Mouse (Mus musculus) gastrocnemius, postnatal 14 days (tissue): Measurements from ENCODE around the gene Ptgs1. TPM values are rescaled to one million over a fixed set of nuclear protein-coding genes. Genes with fewer than 3 reads are reported as not detected.

ENCODE experiments used
- total RNA-seq, 2 experiments: library from RNA; stranded (reverse); gene quantifications; 2 replicates each; pipeline ENCODE4 v1.2.3; 2021

Ptgs1 gene
- total RNA-seq, 2 experiments from 2014 or later: 3.9 to 5.4 TPM

Other genes starting within 250 kb of the Ptgs1 start
- 100 to 1,000 TPM; 328 to 375 TPM for gene Ndufa8, start 181.0 kb upstream of the Ptgs1 start, total RNA-seq
- gene Morn5, start 181.0 kb upstream of the Ptgs1 start, total RNA-seq: not detected
- 1 to 10 TPM; 3.6 to 4.5 TPM for gene Lhx6, start 125.0 kb upstream of the Ptgs1 start, total RNA-seq
- 10 to 100 TPM; 14.8 to 18.7 TPM for gene Mrrf, start 94.0 kb upstream of the Ptgs1 start, total RNA-seq
- 10 to 100 TPM; 29.6 to 30.9 TPM for gene Rbm18, start 93.7 kb upstream of the Ptgs1 start, total RNA-seq
- not detected for gene Olfr338, start 143.1 kb downstream of the Ptgs1 start, total RNA-seq
- gene Olfr339, start 188.5 kb downstream of the Ptgs1 start, total RNA-seq: not detected
- gene Olfr340, start 222.2 kb downstream of the Ptgs1 start, total RNA-seq: not detected